ENCODE assay signal across 8 mouse cellular contexts in genomic region chr3:58691374-58691939, GRCm38 (mm10). TPM values are rescaled to one million over a fixed set of nuclear protein-coding genes. Genes with fewer than 3 reads are reported as not detected.
DNase-seq lines count a peak whose midpoint lies in the region; ATAC-seq lines count a peak whose summit lies in the region.

No protein-coding gene starts in this region.

- WGBS in hindbrain, embryonic 11.5 days: under 1% methylated on average over 54 of the region's 65 CpGs

- H3K4me2 ChIP-seq in hindbrain, embryonic 11.5 days (replicated peaks; ENCODE audit: low read depth, low read length): peak overlapping the region; percentile 92

- peak overlapping the region; percentile 70 for H3K27ac ChIP-seq in hindbrain, embryonic 11.5 days (ENCODE audit: low read depth, low read length)

- peak; percentile 32 for ATAC-seq in frontal cortex, adult (ENCODE audit: low TSS enrichment)
- ATAC-seq in hindbrain, embryonic 11.5 days (ENCODE audit: low FRiP score): peak; percentile 11

- H3K4me1 ChIP-seq in hindbrain, embryonic 11.5 days (replicated peaks; ENCODE audit: control insufficient read depth, insufficient read depth, low read length): no peaks in the 10 kb centered on the region

- H3K4me3 ChIP-seq in hindbrain, embryonic 11.5 days (ENCODE audit: low read depth, low read length): peak overlapping the region; percentile 83

- no peaks in the 10 kb centered on the region for H3K36me3 ChIP-seq in hindbrain, embryonic 11.5 days (ENCODE audit: control insufficient read depth, insufficient read depth, low read length)

- H3K27me3 ChIP-seq in hindbrain, embryonic 11.5 days (ENCODE audit: control insufficient read depth, insufficient read depth, low read length): no peaks in the 10 kb centered on the region; the same call in 1 of the 2 replicates

- no peaks in the 10 kb centered on the region for H3K9me3 ChIP-seq in hindbrain, embryonic 11.5 days (ENCODE audit: control insufficient read depth, low read length)

- H3K9ac ChIP-seq in hindbrain, embryonic 11.5 days (ENCODE audit: low read depth, low read length): peak overlapping the region; percentile 76

- DNase-seq in ES-CJ7 (ENCODE audit: low read depth, low spot score): peak; percentile 17
- DNase-seq in cerebellum, adult 11-12 months: peak; percentile 73
- DNase-seq in hindbrain, embryonic 11.5 days (ENCODE audit: low spot score): peak; percentile 69
- DNase-seq in left cerebral cortex, adult 11 months (ENCODE audit: low spot score): peak; percentile 25
- DNase-seq in lung, postnatal 36 days: peak; percentile 44
- DNase-seq in right cerebral cortex, adult 18-20 months: peak; percentile 52
- peak; percentile 27 for DNase-seq in urinary bladder, postnatal 25 days (ENCODE audit: low spot score)

RNA-seq across cellular contexts. Expression of gene Siah2, which starts 0.7 kb away (rescaled TPM):
- polyA plus RNA-seq in hindbrain, embryonic 11.5 days (2014; fragmentation: Nextera tagmentation; extraction: Ambion mirVana): 4.9 and 6.8 TPM in 2 replicates

RNA-seq across cellular contexts. Expression of gene Erich6, which starts 54.5 kb away (rescaled TPM):
- polyA plus RNA-seq in hindbrain, embryonic 11.5 days (2014; fragmentation: Nextera tagmentation; extraction: Ambion mirVana): 0.08 and 0.12 TPM in 2 replicates

Comparison
In these comparisons a context has a peak if more than half of its experiments do, and no peak if none do; other contexts are left out.
1. Peak in every context shown above with its lines: DNase-seq, ATAC-seq, H3K4me3 ChIP-seq and H3K27ac ChIP-seq.
2. DNase-seq: peak in every context shown above with its lines; median percentile 73 in cerebellum, adult 11-12 months; 69 in hindbrain, embryonic 11.5 days; 52 in right cerebral cortex, adult 18-20 months; 44 in lung, postnatal 36 days; 27 in urinary bladder, postnatal 25 days; 25 in left cerebral cortex, adult 11 months; 17 in ES-CJ7.